Mouse (Mus musculus): ENCODE measurements around the gene Mtmr2. TPM values are rescaled to one million over a fixed set of nuclear protein-coding genes. Genes with fewer than 3 reads are reported as not detected.

Mtmr2 gene
- 10 to 100 TPM; 34.7 to 44.7 TPM for total RNA-seq (2023)

DNA sequence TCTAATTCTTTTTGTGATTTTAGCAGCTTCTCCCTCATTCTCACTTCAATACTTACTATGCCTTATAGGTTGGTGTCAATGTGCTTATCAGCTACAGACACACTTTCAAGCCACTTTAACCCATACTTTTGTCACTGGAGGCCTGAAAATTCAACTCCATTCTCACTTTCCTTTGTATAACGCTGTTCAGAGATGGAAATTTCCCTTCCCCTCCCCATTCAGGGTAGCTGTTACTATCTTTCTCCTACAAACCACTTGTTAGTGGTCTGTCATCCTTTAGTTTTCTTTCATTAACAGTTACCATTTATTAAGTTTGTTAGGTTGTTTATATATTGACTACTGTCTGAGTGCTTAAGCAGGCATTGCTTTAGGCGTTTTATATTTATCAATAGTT, at the start of gene Mtmr2:
Gene Mtmr2 (plus strand): TSS at position 7 of the 394 bp plus-strand sequence.

DNA sequence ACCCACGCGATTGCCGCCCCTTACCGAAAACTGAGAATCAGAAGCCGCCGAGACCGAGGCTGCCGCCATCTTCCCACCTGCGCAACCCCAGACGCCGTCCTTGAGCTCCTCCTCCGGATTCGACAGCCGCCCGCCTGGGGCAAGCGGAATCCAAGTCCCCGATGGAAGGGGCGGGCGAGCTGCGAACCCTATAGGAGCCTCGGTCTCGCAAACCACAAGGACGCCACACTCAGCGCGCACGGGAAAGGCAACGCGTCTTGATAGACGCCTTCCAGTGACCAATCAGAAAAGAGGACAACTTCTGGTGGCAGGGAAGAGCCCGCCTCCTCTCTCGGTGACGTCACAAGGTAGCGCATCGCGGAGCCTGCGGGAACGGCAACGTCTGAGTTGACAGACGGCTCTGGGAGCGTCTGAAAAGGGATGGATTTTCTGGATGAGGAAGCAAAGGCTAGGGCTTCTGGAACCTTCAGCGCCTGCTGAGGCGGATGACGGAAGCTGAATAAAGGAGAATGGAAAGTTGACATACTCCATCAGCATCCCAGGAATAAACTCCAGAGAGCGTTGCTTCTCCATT, 78.7 kb downstream of the Mtmr2 start, which contains the start of gene Cep57:
Gene Cep57 (minus strand): TSS at position 276 of the 574 bp plus-strand sequence.

DNA sequence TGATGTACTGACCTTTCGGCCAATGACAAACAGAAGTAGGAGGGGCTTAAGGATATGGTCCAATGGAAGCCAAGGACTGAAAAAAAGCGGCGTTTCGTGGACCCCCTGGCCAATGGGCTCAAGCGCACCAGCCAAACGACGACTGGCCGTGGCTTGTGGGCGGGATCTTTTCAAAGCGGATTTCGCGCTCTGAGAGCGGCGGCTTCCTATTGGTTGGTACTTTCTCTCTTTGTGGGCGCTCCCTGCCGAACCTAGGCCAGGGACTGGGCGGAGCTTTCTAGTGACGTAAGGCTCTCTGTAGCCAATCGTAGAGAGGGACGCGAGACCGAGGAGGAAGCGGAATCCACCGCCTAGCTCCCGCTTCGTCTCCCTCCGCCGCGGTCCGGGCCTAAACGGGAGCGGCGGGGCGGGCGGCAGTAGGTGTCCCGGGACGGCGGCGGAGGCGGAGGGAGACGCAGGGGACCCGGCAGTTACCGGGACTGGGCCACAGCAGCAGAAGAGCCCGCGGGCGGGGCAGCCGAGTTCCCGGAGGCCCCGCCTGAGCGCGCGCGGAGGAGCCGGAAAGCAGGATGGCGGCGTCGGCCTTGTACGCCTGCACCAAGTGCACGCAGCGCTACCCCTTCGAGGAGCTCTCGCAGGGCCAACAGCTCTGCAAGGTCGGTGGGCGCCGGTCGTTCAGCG, 79.3 kb downstream of the Mtmr2 start, which contains the start of gene Fam76b:
Gene Fam76b (plus strand): TSS at position 311 of the 681 bp plus-strand sequence.

Other genes starting within 250 kb of the Mtmr2 start
- 10 to 100 TPM; 23.7 to 30.4 TPM for gene Cep57, start 78.7 kb downstream of the Mtmr2 start, total RNA-seq (2023)
- gene Fam76b, start 79.3 kb downstream of the Mtmr2 start, total RNA-seq (2023): 10 to 100 TPM; 49.0 to 49.1 TPM